Mouse (Mus musculus): ENCODE measurements around the gene Dscaml1.

DNA sequence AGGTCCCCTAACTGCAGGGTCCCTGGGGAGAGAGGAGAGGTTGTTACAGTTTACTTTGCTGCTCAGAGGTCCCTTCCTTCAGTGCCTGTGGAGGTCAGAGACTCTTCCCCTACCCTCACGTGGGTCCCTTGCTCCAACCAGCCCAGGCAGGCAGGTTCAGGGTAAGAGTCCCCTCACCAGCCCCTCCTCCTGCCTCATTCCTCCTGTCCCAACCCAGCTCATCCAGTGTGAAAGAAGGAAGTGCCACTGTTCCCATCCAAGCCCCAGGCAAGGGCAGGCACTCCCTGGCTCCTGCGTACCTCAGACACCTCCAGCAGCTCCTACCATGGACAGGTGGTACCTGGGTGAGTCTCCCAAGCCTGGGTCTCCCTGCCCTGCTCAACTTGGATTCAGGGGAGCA lies 23.5 kb upstream of the Dscaml1 start:
- no peak for TF ChIP-seq EP300 (IDR thresholded peaks at IDR 0.05; ENCODE audit: low read depth)
- TF ChIP-seq CTCF (IDR thresholded peaks at IDR 0.05; ENCODE audit: low read depth) = no peak
